21 mouse cellular contexts compared by ENCODE assay signal in the genomic region with DNA sequence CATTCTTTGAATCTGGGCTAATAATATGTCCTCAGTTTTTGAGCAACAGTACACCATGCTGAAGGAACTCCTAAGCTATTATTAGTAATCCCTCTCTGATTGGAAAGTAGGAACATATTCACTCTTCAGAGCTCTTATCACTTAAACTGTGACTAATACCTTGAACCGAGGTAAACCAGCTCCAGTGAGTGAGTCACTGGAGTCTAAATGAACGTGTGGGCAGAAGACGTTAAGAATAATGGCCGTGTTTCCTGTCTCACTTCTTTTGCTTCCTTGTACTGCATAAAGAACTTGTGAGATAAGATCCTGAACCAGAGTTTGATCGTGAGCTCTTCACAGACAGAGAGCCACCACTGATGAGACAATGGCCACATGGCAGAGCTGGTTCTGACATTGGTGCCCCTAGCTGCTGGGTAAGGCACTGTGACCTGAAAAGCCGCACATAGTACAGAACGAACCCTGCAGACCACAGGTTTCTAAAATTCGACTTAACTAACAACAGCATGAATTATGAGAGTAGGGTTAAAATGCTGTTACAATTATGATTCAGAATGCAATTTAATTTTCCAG. TPM values are rescaled to one million over a fixed set of nuclear protein-coding genes. Genes with fewer than 3 reads are reported as not detected.
DNase-seq lines count a peak whose midpoint lies in the region; ATAC-seq and TF ChIP-seq lines count a peak whose summit lies in the region.
"Had no signal": no experiment of that assay in that cellular context is flagged by ENCODE, and none has a peak within 500 bp of the region (broad histone marks: within the 10 kb centered on the region; RNA-seq: fewer than 3 reads in every experiment).

No protein-coding gene starts in this region.

- H3K9ac ChIP-seq in heart, postnatal 0 days (replicated peaks; ENCODE audit: low read depth, low read length): no peak overlapping the region
- no peak overlapping the region for H3K9ac ChIP-seq in stomach, embryonic 15.5 days
- no peak overlapping the region for H3K9ac ChIP-seq in forebrain, embryonic 15.5 days (replicated peaks)
- H3K9ac ChIP-seq: liver, embryonic 12.5 days had no signal

- H3K4me1 ChIP-seq in heart, postnatal 0 days (ENCODE audit: control insufficient read depth, insufficient read depth): no peaks in the 10 kb centered on the region
- H3K4me1 ChIP-seq in stomach, embryonic 15.5 days: no peaks in the 10 kb centered on the region
- no peaks in the 10 kb centered on the region for H3K4me1 ChIP-seq in forebrain, embryonic 15.5 days
- H3K4me1 ChIP-seq: liver, embryonic 12.5 days; megakaryocyte, embryonic 14.5 days had no signal

- no peak overlapping the region for H3K4me2 ChIP-seq in heart, postnatal 0 days (ENCODE audit: low read depth, low read length)
- H3K4me2 ChIP-seq in stomach, embryonic 15.5 days: no peak overlapping the region
- H3K4me2 ChIP-seq in forebrain, embryonic 15.5 days (replicated peaks): no peak overlapping the region
- H3K4me2 ChIP-seq: liver, embryonic 12.5 days had no signal

- WGBS in heart, postnatal 0 days: 32% methylated on average over 8 of the region's 8 CpGs
- WGBS in stomach, embryonic 15.5 days: 67% methylated on average over 8 of the region's 8 CpGs
- WGBS in forebrain, embryonic 15.5 days: 93% methylated on average over 8 of the region's 8 CpGs

- H3K4me3 ChIP-seq in heart, postnatal 0 days (ENCODE audit: low read depth, low read length): no peak overlapping the region
- H3K4me3 ChIP-seq in stomach, embryonic 15.5 days (replicated peaks): no peak overlapping the region
- H3K4me3 ChIP-seq in forebrain, embryonic 15.5 days: no peak overlapping the region
- H3K4me3 ChIP-seq: liver, embryonic 12.5 days; megakaryocyte, embryonic 14.5 days had no signal

- no peak for TF ChIP-seq EP300 in heart, postnatal 0 days (IDR thresholded peaks at IDR 0.05; ENCODE audit: low read depth)

- H3K27me3 ChIP-seq in heart, postnatal 0 days (ENCODE audit: control insufficient read depth, insufficient read depth, low read length): no peaks in the 10 kb centered on the region
- H3K27me3 ChIP-seq in stomach, embryonic 15.5 days (replicated peaks): no peaks in the 10 kb centered on the region
- no peaks in the 10 kb centered on the region for H3K27me3 ChIP-seq in forebrain, embryonic 15.5 days
- H3K27me3 ChIP-seq: liver, embryonic 12.5 days; megakaryocyte, embryonic 14.5 days had no signal

- H3K36me3 ChIP-seq in heart, postnatal 0 days (replicated peaks; ENCODE audit: control insufficient read depth, insufficient read depth, low read length): peaks cover 18% of the 10 kb centered on the region
- peaks cover 6% of the 10 kb centered on the region; the same call in 1 of the 2 replicates for H3K36me3 ChIP-seq in stomach, embryonic 15.5 days
- H3K36me3 ChIP-seq in forebrain, embryonic 15.5 days: peaks cover 50% of the 10 kb centered on the region

- H3K27ac ChIP-seq in heart, postnatal 0 days (ENCODE audit: low read depth): peak overlapping the region; percentile 41
- peak overlapping the region; percentile 4; the same call in 1 of the 2 replicates for H3K27ac ChIP-seq in stomach, embryonic 15.5 days
- H3K27ac ChIP-seq in forebrain, embryonic 15.5 days (replicated peaks): no peak overlapping the region
- H3K27ac ChIP-seq: liver, embryonic 12.5 days had no signal

- peak; percentile 22; the same call in 1 of the 2 replicates for TF ChIP-seq CTCF in heart, postnatal 0 days (IDR thresholded peaks at IDR 0.05; ENCODE audit: low read depth)

- H3K9me3 ChIP-seq in heart, postnatal 0 days (replicated peaks; ENCODE audit: control insufficient read depth, low read length): no peaks in the 10 kb centered on the region
- no peaks in the 10 kb centered on the region for H3K9me3 ChIP-seq in stomach, embryonic 15.5 days
- H3K9me3 ChIP-seq in forebrain, embryonic 15.5 days: no peaks in the 10 kb centered on the region
- H3K9me3 ChIP-seq: liver, embryonic 12.5 days; megakaryocyte, embryonic 14.5 days had no signal

- intact Hi-C loops in heart, postnatal 10 days (cut with DNase I): no loop called here

- ATAC-seq in heart, postnatal 0 days (ENCODE audit: insufficient read depth, low read depth): peak; percentile 71; the same call in 1 of the 2 replicates
- ATAC-seq in stomach, embryonic 15.5 days (ENCODE audit: insufficient read depth, low FRiP score, low read depth): peak; percentile 68; the same call in 1 of the 2 replicates
- ATAC-seq in forebrain, embryonic 15.5 days (replicated peaks): no peak
- ATAC-seq: forebrain, embryonic 16.5 days; liver, embryonic 12.5 days; midbrain, embryonic 16.5 days had no signal

- DNase-seq in heart, postnatal 0 days (ENCODE audit: low spot score): peak; percentile 38
- no peak for DNase-seq in heart, postnatal 10 days
- peak; percentile 36 for DNase-seq in CD4-positive, CD25-positive, alpha-beta regulatory T cell, adult 2 months (ENCODE audit: low read depth, low spot score)
- peak; percentile 58 for DNase-seq in brain, adult 2 months (ENCODE audit: low read depth, low spot score)
- DNase-seq in urinary bladder, adult 18-20 months (ENCODE audit: low spot score in 2 of 2): no peak
- DNase-seq: adrenal gland, adult 2 months; cerebellum, adult 8-10 months; gastrocnemius, postnatal 10 days; kidney, postnatal 25 days; layer of hippocampus, adult 9-11 months; right cerebral cortex, postnatal 25 days; thymus, adult 2 months had no signal

RNA-seq across cellular contexts. Expression of a gene that starts 20.5 kb away (rescaled TPM):
- 4.1 and 4.3 TPM in 2 replicates for total RNA-seq in heart, postnatal 0 days (2014; rRNA removed; ENCODE audit: low replicate concordance)
- polyA plus RNA-seq in heart, postnatal 0 days (2015; fragmentation: Nextera tagmentation; extraction: Ambion mirVana): 4.0 and 4.7 TPM in 2 replicates
- 1 to 10 TPM in 1 of 2 experiments, under 1 TPM in 1; 0.89 to 1.5 TPM for total RNA-seq in heart, postnatal 10 days (2021)
- 14.2 and 18.8 TPM in 2 replicates for polyA plus RNA-seq in stomach, embryonic 15.5 days (2015; fragmentation: Nextera tagmentation; extraction: Ambion mirVana)
- 2.0 and 2.8 TPM in 2 replicates for polyA plus RNA-seq in forebrain, embryonic 15.5 days (2015; fragmentation: Nextera tagmentation; extraction: Ambion mirVana)

RNA-seq across cellular contexts. Expression of a gene that starts 47.0 kb away (rescaled TPM):
- not detected in 2 replicates for total RNA-seq in heart, postnatal 0 days (2014; rRNA removed; ENCODE audit: low replicate concordance)
- polyA plus RNA-seq in heart, postnatal 0 days (2015; fragmentation: Nextera tagmentation; extraction: Ambion mirVana): not detected in 2 replicates
- total RNA-seq in heart, postnatal 10 days (2021): not detected
- not detected in 2 replicates for polyA plus RNA-seq in stomach, embryonic 15.5 days (2015; fragmentation: Nextera tagmentation; extraction: Ambion mirVana)
- 0.24 TPM in 1 of 2 replicates, not detected in the other for polyA plus RNA-seq in forebrain, embryonic 15.5 days (2015; fragmentation: Nextera tagmentation; extraction: Ambion mirVana)
- total RNA-seq: adrenal gland, adult 2 months; gastrocnemius, postnatal 10 days; heart, adult 8-10 months; left cerebral cortex, postnatal 25 days had no signal
- polyA plus RNA-seq: adrenal gland, adult 2 months; liver, embryonic 12.5 days; neural tube, embryonic 11.5 days; thymus, adult 2 months had no signal

RNA-seq across cellular contexts. Expression of a gene that starts 51.2 kb away (rescaled TPM):
- 1.9 and 4.0 TPM in 2 replicates for total RNA-seq in heart, postnatal 0 days (2014; rRNA removed; ENCODE audit: low replicate concordance)
- 28.7 and 32.7 TPM in 2 replicates for polyA plus RNA-seq in heart, postnatal 0 days (2015; fragmentation: Nextera tagmentation; extraction: Ambion mirVana)
- 1 to 10 TPM; 6.2 to 8.5 TPM for total RNA-seq in heart, postnatal 10 days (2021)
- polyA plus RNA-seq in stomach, embryonic 15.5 days (2015; fragmentation: Nextera tagmentation; extraction: Ambion mirVana): 31.7 and 36.6 TPM in 2 replicates
- 60.4 and 62.3 TPM in 2 replicates for polyA plus RNA-seq in forebrain, embryonic 15.5 days (2015; fragmentation: Nextera tagmentation; extraction: Ambion mirVana)

RNA-seq across cellular contexts. Expression of a gene that starts 53.3 kb away (rescaled TPM):
- 7.6 and 13.1 TPM in 2 replicates for total RNA-seq in heart, postnatal 0 days (2014; rRNA removed; ENCODE audit: low replicate concordance)
- polyA plus RNA-seq in heart, postnatal 0 days (2015; fragmentation: Nextera tagmentation; extraction: Ambion mirVana): 3.3 and 3.4 TPM in 2 replicates
- 10 to 100 TPM; 25.1 to 30.1 TPM for total RNA-seq in heart, postnatal 10 days (2021)
- 7.9 and 8.6 TPM in 2 replicates for polyA plus RNA-seq in stomach, embryonic 15.5 days (2015; fragmentation: Nextera tagmentation; extraction: Ambion mirVana)
- polyA plus RNA-seq in forebrain, embryonic 15.5 days (2015; fragmentation: Nextera tagmentation; extraction: Ambion mirVana): 11.9 and 12.1 TPM in 2 replicates

Comparison
In these comparisons a context has a peak if more than half of its experiments do, and no peak if none do; other contexts are left out.
1. DNase-seq: peak in heart, postnatal 0 days (single experiment), CD4-positive, CD25-positive, alpha-beta regulatory T cell, adult 2 months (single experiment) and brain, adult 2 months (single experiment); none in heart, postnatal 10 days (0 of 2) and urinary bladder, adult 18-20 months (0 of 2).